Mouse (Mus musculus): ENCODE measurements around the gene Rnf133.

Rnf133 gene

DNA sequence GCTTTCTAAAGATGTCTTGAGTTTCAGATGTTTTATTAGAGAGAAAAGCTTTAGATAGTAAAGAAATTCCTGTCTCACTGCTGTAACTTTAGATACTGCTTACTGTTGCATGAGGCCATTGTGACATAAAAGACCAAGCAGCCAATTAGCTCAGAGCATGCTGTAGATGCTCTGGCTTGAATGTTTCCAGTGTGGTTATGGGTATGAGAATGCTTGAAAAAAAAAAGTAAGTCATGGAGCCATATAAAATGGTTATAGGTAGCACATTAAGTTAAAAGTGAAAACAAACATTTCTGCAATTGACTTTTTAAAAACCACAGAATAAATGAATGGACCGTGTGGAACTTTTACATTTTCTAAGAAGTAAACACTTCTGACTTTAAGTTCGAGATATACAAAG lies at the start of gene Rnf133:
Gene Rnf133, minus strand, starts transcription at position 101 of the 400 bp plus-strand sequence.
- in situ Hi-C loops (cut with MboI, MseI): no loop called here

DNA sequence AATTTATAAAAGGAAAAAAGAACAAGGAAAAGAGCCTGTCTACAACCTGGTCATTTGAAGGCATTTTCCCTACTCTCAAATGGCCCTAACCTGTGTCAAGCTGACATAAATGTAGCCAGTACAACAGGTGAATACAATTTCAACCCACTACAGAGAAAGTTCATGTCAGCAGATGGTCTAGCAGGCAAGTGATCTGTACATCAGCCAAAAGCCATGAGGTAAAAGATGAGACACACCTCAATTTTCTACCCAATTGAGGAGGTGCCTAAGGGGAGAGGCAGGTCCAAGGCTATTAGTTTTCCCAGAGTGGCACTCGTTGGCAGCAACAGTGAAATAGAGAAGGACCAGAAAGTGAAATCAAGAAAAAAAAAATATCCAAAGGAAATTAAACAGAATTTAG lies 28.1 kb upstream of the Rnf133 start:
- in situ Hi-C loops (cut with MboI, MseI): no loop called here

DNA sequence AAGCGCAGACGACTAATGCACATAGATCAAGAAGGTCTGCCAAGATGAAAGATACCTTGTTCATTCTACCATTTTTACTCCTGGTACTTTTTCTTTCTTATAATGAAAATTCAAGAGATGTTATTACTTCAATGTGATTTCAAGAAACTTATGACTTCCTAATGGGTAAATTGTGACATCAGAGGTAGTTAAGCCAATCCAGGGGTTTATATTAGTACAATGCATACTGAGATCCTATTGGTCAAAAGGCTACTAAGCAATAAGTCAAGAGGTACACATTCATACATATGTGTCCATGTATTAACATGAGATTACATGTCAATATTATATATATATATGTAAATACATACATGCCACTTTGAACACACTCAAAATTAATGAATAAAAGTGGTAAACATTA lies 4.9 kb upstream of the Rnf133 start, which contains the start of gene Rnf148:
Gene Rnf148, minus strand, starts transcription at position 101 of the 400 bp plus-strand sequence.
- in situ Hi-C loops (cut with MboI, MseI): no loop called here

DNA sequence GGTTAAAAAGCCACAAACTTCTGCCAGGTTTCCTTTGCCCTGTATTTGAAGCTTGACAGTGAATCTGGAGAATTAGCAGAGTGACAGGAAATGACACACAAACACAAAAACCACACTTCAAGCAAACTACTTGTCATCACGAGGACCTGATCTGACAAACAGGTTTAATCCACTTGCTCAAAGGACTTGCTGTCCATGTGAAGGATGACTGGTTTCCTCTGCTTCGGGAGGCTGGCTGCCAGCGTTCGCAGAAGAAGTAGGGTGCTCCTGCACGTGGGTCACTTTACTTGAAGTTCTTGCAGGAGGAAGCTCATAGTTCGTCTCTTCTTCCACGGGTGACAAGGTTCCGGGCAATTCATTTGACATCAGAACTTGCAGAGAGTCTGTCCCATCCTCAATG lies 1.4 kb downstream of the Rnf133 start:
- in situ Hi-C loops (cut with MboI, MseI): loop anchor here (10.0 kb wide), 1 partner anchor 1566 kb away; no protein-coding TSS in a partner anchor

DNA sequence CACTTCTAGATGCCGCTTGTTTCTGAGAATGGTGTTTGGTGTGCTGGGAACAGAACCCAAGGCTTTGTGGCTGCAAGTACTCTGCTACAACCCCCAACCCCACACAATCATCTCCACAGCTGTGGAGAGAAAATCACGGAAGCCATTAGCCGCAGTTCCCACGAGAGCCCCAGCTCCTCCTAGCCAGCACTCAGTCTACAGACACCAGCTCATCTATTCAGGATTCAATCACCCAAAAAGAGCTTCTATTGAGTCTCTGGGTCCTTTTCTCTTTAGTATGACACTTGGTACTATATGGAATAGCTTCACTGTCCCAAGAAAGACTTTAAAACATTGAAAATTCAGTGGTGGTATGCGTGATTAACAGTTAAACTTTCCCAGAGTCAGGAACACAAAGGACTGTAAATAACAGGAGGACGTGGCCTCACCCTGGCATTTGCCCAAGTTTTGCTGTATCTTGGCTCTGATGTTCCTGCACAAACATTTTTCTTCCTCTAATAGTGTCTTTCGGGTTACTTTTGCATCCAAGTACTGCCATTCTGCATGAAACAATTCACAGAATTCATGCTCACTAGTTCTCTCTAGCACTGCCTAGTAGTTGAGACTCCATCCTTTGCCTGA lies 2.4 kb downstream of the Rnf133 start:
- in situ Hi-C loops (cut with MboI, MseI): loop anchor here (10.0 kb wide), 1 partner anchor 1567 kb away; no protein-coding TSS in a partner anchor

DNA sequence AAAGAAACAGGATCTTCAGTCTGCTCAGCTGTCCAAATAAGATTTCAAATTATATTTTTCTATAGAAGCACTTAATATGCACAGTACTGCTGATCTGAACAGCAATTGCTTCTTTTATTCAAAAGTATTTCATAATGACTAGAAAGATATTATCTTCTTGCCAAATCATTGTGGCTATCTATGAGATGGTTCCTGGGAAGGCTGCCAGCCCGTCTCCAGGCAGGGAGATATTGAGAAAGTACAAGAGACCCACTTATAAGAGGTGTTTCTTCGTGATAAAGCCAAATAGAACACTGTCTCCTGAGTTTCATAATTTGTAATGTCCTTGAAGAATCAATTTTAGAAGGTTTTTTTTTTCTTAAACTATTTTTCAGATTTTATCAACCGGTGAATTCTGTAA lies 13.0 kb downstream of the Rnf133 start:
- in situ Hi-C loops (cut with MboI, MseI): no loop called here

DNA sequence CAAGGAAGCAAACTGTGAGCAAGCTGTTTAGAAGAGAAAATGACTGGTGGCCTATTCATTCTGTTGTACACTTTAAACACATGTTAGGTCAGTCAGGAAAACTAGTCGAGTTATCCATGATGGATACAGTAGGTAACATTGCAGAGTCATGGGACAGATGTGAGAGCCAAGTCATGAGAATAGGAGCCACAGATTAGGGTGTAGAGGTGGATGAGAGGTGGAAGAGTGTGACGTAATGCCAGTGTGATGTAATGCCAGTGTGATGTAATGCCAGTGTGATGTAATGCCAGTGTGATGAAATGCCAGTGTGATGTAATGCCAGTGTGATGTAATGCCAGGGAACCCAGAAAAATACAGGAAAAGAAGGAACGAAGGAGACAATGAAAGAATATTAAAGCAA lies 14.9 kb downstream of the Rnf133 start:
- in situ Hi-C loops (cut with MboI, MseI): no loop called here

DNA sequence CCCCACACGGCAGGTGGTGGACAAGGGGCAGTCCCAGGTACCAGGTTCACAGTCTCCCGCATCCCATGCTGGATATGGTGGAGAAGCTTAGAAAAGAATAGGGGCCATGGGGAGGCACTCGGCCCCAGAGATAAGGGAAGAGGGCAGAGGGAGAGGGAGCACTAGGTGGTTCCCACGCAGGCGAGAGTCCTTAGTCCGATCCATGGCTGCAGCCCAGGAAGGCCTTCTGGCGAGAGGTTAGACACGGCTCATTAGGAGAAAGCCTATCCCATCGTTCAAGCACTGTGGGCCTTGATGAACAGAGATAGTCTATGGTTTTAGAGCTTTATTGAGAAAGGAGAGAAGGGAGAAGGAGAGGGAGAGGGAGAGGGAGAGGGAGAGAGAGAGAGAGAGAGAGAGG lies 16.1 kb downstream of the Rnf133 start:
- in situ Hi-C loops (cut with MboI, MseI): no loop called here

DNA sequence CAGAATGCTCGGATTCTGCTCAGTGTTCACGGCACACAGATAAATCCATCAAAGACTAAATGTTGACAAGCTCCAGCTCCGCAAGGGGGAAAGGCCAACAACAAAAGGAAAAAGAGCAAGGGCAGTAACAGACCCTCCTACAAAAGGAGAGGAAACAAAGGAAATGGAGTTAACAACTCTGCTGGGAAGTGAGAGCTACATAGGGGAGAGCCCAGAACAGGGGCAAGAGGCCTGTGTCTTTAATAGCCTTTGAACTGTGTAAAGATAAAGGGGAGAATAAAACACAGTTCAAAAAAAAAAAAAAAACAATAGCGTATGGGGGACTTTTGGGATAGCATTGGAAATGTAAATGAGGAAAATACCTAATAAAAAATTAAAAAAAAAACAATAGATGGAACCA lies 19.6 kb downstream of the Rnf133 start:
- in situ Hi-C loops (cut with MboI, MseI): no loop called here

All from regulatory T cell (primary cell).